Mouse (Mus musculus): Measurements from ENCODE around the gene Ncf2. TPM values are rescaled to one million over a fixed set of nuclear protein-coding genes. Genes with fewer than 3 reads are reported as not detected.
"Not testable (repeated sequence)": the region's sequence is repeated elsewhere in the genome, so short reads cannot be mapped to it uniquely, and the experiment has no call there.

Ncf2 gene
- polyA plus RNA-seq, 1 experiment = 0.04 TPM

DNA sequence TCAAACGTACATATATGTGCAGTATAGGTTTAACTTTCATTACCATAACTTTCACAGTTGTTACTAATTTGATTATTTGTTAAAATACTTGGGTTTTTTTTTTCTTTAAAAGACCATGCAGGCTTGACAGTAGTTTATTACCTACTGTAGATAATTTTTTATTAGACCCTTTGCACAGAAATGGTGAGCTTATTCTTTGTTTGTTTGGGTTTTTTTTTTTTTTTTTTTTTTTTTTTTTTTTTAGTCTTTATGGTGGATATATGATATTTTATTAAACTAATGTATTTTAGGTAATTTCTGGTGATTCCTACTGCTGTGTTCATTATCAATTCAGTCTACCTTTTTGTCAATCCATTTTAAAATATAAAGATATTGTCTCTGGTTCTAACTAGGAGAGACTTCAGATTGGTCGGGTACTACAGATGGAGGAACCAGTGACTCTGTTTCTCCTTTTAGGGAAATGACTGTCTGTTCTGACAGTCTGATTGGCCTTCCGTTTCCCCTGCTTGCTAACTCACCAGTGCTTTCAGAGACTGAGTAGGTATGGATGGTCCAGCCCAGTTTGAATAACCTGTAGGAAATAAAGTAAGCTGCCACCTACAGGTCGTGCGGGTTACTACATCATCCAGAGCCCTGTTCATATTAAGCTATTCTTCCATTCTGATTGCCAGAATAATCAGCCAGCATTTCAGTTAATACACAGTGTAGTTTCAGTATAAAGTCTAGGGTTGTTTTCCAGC lies 32.1 kb upstream of the Ncf2 start:
- TF ChIP-seq CTCF (IDR thresholded peaks at IDR 0.05; ENCODE audit: control insufficient read depth, insufficient read depth, insufficient read length) (peak; percentile 20), MYOD1 (IDR thresholded peaks at IDR 0.05; ENCODE audit: control insufficient read depth, insufficient read length, low read depth) (no peak)
- no peaks in the 10 kb centered on the region for H3K27me3 ChIP-seq (ENCODE audit: control insufficient read depth, insufficient read depth, insufficient read length)
- peak overlapping the region; percentile 94 for H3K4me3 ChIP-seq (ENCODE audit: insufficient read depth, poor library complexity, severe bottlenecking)

DNA sequence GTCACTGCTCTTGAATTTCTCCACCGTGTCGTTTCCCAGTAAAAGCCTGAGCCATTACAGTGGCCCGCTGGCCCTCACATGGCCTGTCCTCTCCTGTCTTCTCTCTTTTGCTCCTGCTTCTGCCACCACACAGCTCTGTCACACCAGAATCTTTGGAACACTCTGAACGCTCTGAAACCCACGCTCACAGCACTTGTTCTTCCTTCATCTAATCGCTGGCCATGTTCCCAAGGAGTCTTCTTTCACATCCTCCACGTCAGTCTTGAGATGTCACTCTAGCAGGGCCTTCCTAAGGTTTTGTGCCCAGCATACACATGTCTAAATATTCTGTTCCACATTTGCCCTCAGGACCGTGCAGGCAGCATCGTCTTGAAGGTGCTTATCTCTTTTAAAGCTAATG lies 29.0 kb upstream of the Ncf2 start:
- Histone ChIP-seq H3ac (ENCODE audit: control insufficient read depth, insufficient read length, low read depth) (no peak overlapping the region), H3K36me3 (ENCODE audit: control insufficient read depth, insufficient read depth) (peaks cover 74% of the 10 kb centered on the region), H3K27me3 (ENCODE audit: control insufficient read depth, insufficient read depth, insufficient read length) (no peaks in the 10 kb centered on the region), H3K79me3 (ENCODE audit: low read depth) (peaks cover 19% of the 10 kb centered on the region), H3K4me3 (ENCODE audit: insufficient read depth, poor library complexity, severe bottlenecking) (no peak overlapping the region), H3K79me2 (ENCODE audit: control insufficient read depth, insufficient read depth) (peaks cover 44% of the 10 kb centered on the region)
- TF ChIP-seq MAX (IDR thresholded peaks at IDR 0.05) (no peak), CTCF (IDR thresholded peaks at IDR 0.05; ENCODE audit: control insufficient read depth, insufficient read depth, insufficient read length) (no peak)

More for the DNA sequence above, 32.1 kb upstream of the Ncf2 start:
- peaks cover 45% of the 10 kb centered on the region for H3K36me3 ChIP-seq (ENCODE audit: control insufficient read depth, insufficient read depth)
- no peak overlapping the region for H3ac ChIP-seq (ENCODE audit: control insufficient read depth, insufficient read length, low read depth)
- H3K79me2 ChIP-seq (ENCODE audit: control insufficient read depth, insufficient read depth) = peaks cover 44% of the 10 kb centered on the region
- peaks cover 19% of the 10 kb centered on the region for H3K79me3 ChIP-seq (ENCODE audit: low read depth)

DNA sequence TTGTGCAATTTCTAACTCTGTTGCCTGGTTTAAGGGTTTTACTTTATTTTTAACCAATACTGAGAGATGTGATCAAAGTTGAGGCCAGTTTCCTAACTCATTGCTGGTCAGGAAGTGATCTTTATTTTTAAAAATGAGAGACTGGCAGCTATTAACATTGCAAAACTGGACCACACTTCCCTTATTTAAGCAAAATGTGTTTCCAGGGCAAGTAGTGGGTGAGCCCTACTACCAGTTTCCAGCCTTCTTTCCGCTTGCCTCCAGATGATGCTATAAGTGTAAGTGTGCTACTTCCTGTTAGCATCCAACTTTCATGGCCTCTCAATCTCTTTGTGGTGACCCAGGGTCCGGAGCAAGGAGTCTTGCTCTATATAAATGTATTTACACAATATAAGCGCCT lies 25.4 kb upstream of the Ncf2 start:
- not testable (repeated sequence) for H3K4me3 ChIP-seq (ENCODE audit: insufficient read depth, poor library complexity, severe bottlenecking); H3K79me3 ChIP-seq (ENCODE audit: low read depth); H3K27me3 ChIP-seq (ENCODE audit: control insufficient read depth, insufficient read depth, insufficient read length); H3ac ChIP-seq (ENCODE audit: control insufficient read depth, insufficient read length, low read depth)
- peaks cover 66% of the 10 kb centered on the region for H3K36me3 ChIP-seq (ENCODE audit: control insufficient read depth, insufficient read depth)
- peaks cover 14% of the 10 kb centered on the region for H3K79me2 ChIP-seq (ENCODE audit: control insufficient read depth, insufficient read depth)

DNA sequence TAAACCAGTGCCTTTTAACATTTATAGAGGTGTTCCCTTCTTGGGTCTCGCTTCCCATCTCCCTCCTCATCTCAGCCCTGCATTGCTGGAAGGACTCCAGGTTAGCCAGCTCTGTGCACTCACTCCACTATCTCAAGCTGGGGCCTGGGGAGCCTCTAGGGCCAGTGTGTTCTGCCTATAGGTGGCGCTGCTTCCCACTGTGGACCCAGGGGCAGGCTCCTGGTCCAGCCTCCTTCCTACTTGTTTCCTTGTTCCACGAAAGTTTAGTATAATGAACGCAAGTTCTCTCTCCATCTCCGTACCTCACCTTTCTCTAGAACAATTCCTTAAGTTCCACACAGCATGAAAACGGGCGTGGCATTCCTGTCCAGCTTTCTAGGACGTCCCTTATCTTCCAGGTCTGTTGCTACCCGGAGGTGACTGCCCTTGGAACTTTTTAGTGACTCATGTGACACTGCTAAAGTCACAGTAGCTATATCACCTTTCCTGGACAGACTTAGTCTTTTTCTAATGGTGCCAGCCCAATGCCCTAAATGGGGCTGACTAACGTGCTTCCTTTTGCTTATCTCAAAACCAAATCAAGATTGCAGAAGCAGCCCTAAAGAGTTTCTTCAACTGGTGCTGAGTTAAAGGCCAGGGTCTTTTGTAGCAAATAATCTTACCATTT lies 20.8 kb upstream of the Ncf2 start:
- Histone ChIP-seq H3K4me3 (ENCODE audit: insufficient read depth, poor library complexity, severe bottlenecking) (no peak overlapping the region), H3K79me3 (ENCODE audit: low read depth) (no peaks in the 10 kb centered on the region), H3K79me2 (ENCODE audit: control insufficient read depth, insufficient read depth) (no peaks in the 10 kb centered on the region), H3ac (ENCODE audit: control insufficient read depth, insufficient read length, low read depth) (no peak overlapping the region), H3K27me3 (ENCODE audit: control insufficient read depth, insufficient read depth, insufficient read length) (no peaks in the 10 kb centered on the region), H3K36me3 (ENCODE audit: control insufficient read depth, insufficient read depth) (peaks cover 21% of the 10 kb centered on the region)
- no peak for TF ChIP-seq FOSL1 (IDR thresholded peaks at IDR 0.05; ENCODE audit: insufficient read depth, low read length, poor library complexity, severe bottlenecking)
- TF ChIP-seq CTCF (IDR thresholded peaks at IDR 0.05; ENCODE audit: control insufficient read depth, insufficient read depth, insufficient read length) = peak; percentile 76

DNA sequence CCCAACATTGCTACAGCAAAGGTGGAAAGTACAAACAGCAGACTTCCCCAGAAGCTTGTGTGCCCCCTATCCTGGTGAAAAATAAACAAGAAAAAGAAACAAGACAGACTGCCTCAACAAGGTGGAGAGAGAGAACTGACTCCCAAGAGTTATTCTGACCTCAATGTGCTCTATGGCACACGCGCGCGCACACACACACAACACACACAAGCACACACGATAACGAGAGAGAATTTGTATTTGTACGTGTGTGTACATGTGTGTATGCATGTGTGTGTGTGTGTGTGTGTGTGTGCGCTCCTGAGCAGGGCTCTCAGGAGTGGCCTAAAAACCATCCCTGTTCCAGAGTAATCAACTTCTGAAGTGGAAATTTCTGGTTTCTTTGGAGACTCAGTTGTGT lies 15.4 kb upstream of the Ncf2 start:
- no peaks in the 10 kb centered on the region for H3K79me3 ChIP-seq (ENCODE audit: low read depth)
- H3K36me3 ChIP-seq (ENCODE audit: control insufficient read depth, insufficient read depth) = no peaks in the 10 kb centered on the region
- TF ChIP-seq MAX (IDR thresholded peaks at IDR 0.05) (no peak), MYOG (IDR thresholded peaks at IDR 0.05; ENCODE audit: control insufficient read depth, extremely low read depth, insufficient read length) (no peak), MYOD1 (IDR thresholded peaks at IDR 0.05; ENCODE audit: control insufficient read depth, insufficient read length, low read depth) (no peak), FOSL1 (IDR thresholded peaks at IDR 0.05; ENCODE audit: insufficient read depth, low read length, poor library complexity, severe bottlenecking) (no peak), CEBPB (IDR thresholded peaks at IDR 0.05; ENCODE audit: low read depth) (no peak), CTCF (IDR thresholded peaks at IDR 0.05; ENCODE audit: control insufficient read depth, insufficient read depth, insufficient read length) (no peak), USF1 (IDR thresholded peaks at IDR 0.05; ENCODE audit: low read depth) (no peak)
- H3K79me2 ChIP-seq (ENCODE audit: control insufficient read depth, insufficient read depth) = no peaks in the 10 kb centered on the region
- H3K4me3 ChIP-seq (ENCODE audit: insufficient read depth, poor library complexity, severe bottlenecking) = no peak overlapping the region
- no peaks in the 10 kb centered on the region for H3K27me3 ChIP-seq (ENCODE audit: control insufficient read depth, insufficient read depth, insufficient read length)
- no peak overlapping the region for H3ac ChIP-seq (ENCODE audit: control insufficient read depth, insufficient read length, low read depth)

DNA sequence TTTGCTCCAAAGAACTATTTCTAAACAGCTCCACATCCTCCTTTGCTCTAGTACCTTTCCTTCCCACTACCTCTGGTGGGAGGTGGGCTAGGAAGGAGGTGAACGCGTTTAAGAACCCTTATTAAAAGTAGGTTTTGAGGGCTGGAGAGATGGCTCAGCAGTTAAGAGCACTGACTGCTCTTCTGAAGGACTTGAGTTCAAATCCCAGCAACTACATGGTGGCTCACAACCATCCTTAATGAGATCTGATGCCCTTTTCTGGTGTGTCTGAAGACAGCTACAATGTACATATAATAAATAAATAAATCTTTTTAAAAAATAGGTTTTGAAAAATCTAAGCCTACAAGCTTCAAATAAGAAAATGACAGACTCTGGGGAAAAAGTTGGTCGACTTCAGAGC lies 14.5 kb upstream of the Ncf2 start:
- H3K4me3 ChIP-seq (ENCODE audit: insufficient read depth, poor library complexity, severe bottlenecking); H3K27me3 ChIP-seq (ENCODE audit: control insufficient read depth, insufficient read depth, insufficient read length); H3K79me2 ChIP-seq (ENCODE audit: control insufficient read depth, insufficient read depth); H3ac ChIP-seq (ENCODE audit: control insufficient read depth, insufficient read length, low read depth); H3K36me3 ChIP-seq (ENCODE audit: control insufficient read depth, insufficient read depth); H3K79me3 ChIP-seq (ENCODE audit: low read depth): not testable (repeated sequence)

DNA sequence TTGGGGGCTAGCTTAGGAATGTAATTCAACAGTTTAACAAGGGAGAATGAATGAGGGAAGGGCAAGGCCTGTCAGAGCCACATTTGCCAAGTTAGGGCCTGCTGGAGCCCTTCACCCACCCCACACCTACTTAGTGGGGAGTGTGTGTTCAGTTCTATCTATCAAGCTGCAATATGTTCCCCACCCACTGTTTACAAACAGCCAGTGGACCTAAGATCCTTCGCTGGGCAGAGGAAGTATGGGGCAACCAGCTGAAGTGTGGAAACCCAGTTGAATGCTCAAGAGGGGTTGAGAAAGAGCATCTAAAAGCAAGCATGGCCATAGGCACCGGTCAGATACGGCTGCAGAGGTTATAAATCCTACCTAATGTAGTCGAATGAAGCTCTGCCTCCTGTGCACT lies 13.0 kb upstream of the Ncf2 start:
- no peak overlapping the region for H3ac ChIP-seq (ENCODE audit: control insufficient read depth, insufficient read length, low read depth)
- H3K36me3 ChIP-seq (ENCODE audit: control insufficient read depth, insufficient read depth) = no peaks in the 10 kb centered on the region
- no peaks in the 10 kb centered on the region for H3K79me3 ChIP-seq (ENCODE audit: low read depth)
- no peak for TF ChIP-seq MYOG (IDR thresholded peaks at IDR 0.05; ENCODE audit: control insufficient read depth, extremely low read depth, insufficient read length)
- no peak for TF ChIP-seq CEBPB (IDR thresholded peaks at IDR 0.05; ENCODE audit: low read depth)
- TF ChIP-seq USF1 (IDR thresholded peaks at IDR 0.05; ENCODE audit: low read depth) = no peak
- TF ChIP-seq FOSL1 (IDR thresholded peaks at IDR 0.05; ENCODE audit: insufficient read depth, low read length, poor library complexity, severe bottlenecking) = no peak
- TF ChIP-seq MAX (IDR thresholded peaks at IDR 0.05) = no peak
- TF ChIP-seq MYOD1 (IDR thresholded peaks at IDR 0.05; ENCODE audit: control insufficient read depth, insufficient read length, low read depth) = no peak
- no peak for TF ChIP-seq CTCF (IDR thresholded peaks at IDR 0.05; ENCODE audit: control insufficient read depth, insufficient read depth, insufficient read length)
- H3K4me3 ChIP-seq (ENCODE audit: insufficient read depth, poor library complexity, severe bottlenecking) = no peak overlapping the region
- no peaks in the 10 kb centered on the region for H3K79me2 ChIP-seq (ENCODE audit: control insufficient read depth, insufficient read depth)
- H3K27me3 ChIP-seq (ENCODE audit: control insufficient read depth, insufficient read depth, insufficient read length) = no peaks in the 10 kb centered on the region

Measured in C2C12 (cell line).